Comparison of ENCODE assay signal across 11 mouse cellular contexts in the genomic region with DNA sequence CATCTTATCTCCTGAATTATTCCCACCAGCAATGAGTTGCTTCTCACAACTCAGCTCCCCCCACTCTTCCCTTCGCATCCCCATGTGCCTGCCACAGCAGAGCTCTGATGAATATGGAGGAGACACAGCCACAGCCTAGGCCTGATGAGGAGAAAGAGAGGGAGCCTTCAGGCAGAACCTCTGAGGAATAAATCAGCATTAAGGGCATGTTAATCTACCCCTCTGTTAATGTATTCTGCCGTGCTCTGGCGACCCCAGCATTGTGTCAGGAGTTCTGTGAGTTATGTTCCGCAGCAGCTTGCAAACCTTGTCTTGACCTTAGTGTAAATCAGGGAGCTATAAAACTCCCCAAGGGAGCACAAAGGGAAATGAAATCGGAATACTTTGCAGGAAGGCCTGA.
DNase-seq lines count a peak whose midpoint lies in the region; ATAC-seq lines count a peak whose summit lies in the region.
"Had no signal": no experiment of that assay in that cellular context is flagged by ENCODE, and none has a peak within 500 bp of the region (broad histone marks: within the 10 kb centered on the region; RNA-seq: fewer than 3 reads in every experiment).

No protein-coding gene starts in this region.

- 60% methylated on average over 5 of the region's 5 CpGs for WGBS in forebrain, embryonic 12.5 days
- 14% methylated on average over 5 of the region's 5 CpGs for WGBS in midbrain, embryonic 13.5 days

- no peaks in the 10 kb centered on the region for H3K36me3 ChIP-seq in forebrain, embryonic 12.5 days (replicated peaks)
- H3K36me3 ChIP-seq in midbrain, embryonic 13.5 days, result no peaks in the 10 kb centered on the region

- no peak overlapping the region for H3K9ac ChIP-seq in forebrain, embryonic 12.5 days
- no peak overlapping the region for H3K9ac ChIP-seq in midbrain, embryonic 13.5 days (replicated peaks)

- H3K27ac ChIP-seq in forebrain, embryonic 12.5 days, result no peak overlapping the region
- no peak overlapping the region; the same call in 1 of the 2 replicates for H3K27ac ChIP-seq in midbrain, embryonic 13.5 days
- H3K27ac ChIP-seq: stomach, postnatal 0 days had no signal

- H3K4me3 ChIP-seq in forebrain, embryonic 12.5 days (replicated peaks), result no peak overlapping the region
- no peak overlapping the region for H3K4me3 ChIP-seq in midbrain, embryonic 13.5 days (replicated peaks)

- H3K27me3 ChIP-seq in forebrain, embryonic 12.5 days, result no peaks in the 10 kb centered on the region; the same call in 1 of the 2 replicates
- H3K27me3 ChIP-seq in midbrain, embryonic 13.5 days, result no peaks in the 10 kb centered on the region

- no peak overlapping the region for H3K4me2 ChIP-seq in forebrain, embryonic 12.5 days
- H3K4me2 ChIP-seq in midbrain, embryonic 13.5 days (replicated peaks), result no peak overlapping the region

- 0 out of 2 replicates have a peak, but pooled peaks have one; percentile 53 for ATAC-seq in forebrain, embryonic 12.5 days (ENCODE audit: low FRiP score)
- ATAC-seq in midbrain, embryonic 13.5 days, result peak; percentile 89

- no peaks in the 10 kb centered on the region for H3K9me3 ChIP-seq in forebrain, embryonic 12.5 days
- no peaks in the 10 kb centered on the region for H3K9me3 ChIP-seq in midbrain, embryonic 13.5 days

- 0 out of 2 replicates have a peak, but pooled peaks cover 5% of the 10 kb centered on the region for H3K4me1 ChIP-seq in forebrain, embryonic 12.5 days
- H3K4me1 ChIP-seq in midbrain, embryonic 13.5 days (replicated peaks), result peaks cover 21% of the 10 kb centered on the region

- peak; percentile 70 for DNase-seq in embryo, embryonic 10.5 days (ENCODE audit: low spot score)
- peak; percentile 25 for DNase-seq in kidney, adult 9 months
- DNase-seq in heart, adult 18-20 months, result no peak
- no peak for DNase-seq in cerebellum, adult 18-20 months
- DNase-seq in lung, postnatal 4 days, result no peak
- DNase-seq: cerebellum, postnatal 36 days; heart, postnatal 4 days; right cerebral cortex, postnatal 4 days had no signal

Comparison
In these comparisons a context has a peak if more than half of its experiments do, and no peak if none do; other contexts are left out.
1. DNase-seq: peak in embryo, embryonic 10.5 days (single experiment) and kidney, adult 9 months (single experiment); none in heart, adult 18-20 months (0 of 2), cerebellum, adult 18-20 months (0 of 2) and lung, postnatal 4 days (0 of 2).